Comparison of ENCODE assay signal across 8 mouse cellular contexts in genomic region chr5:34335539-34336096, GRCm38 (mm10). TPM values are rescaled to one million over a fixed set of nuclear protein-coding genes. Genes with fewer than 3 reads are reported as not detected.
A peak's percentile ranks its signal among the peaks of the same experiment; 100 is the strongest.
DNase-seq lines count a peak whose midpoint lies in the region; ATAC-seq and TF ChIP-seq lines count a peak whose summit lies in the region.

No protein-coding gene starts in this region.

- H3K9me3 ChIP-seq in heart, embryonic 10.5 days, result no peaks in the 10 kb centered on the region
- no peaks in the 10 kb centered on the region for H3K9me3 ChIP-seq in ES-E14 (ENCODE audit: control insufficient read depth, insufficient read depth, low read depth, low read length)
- no peaks in the 10 kb centered on the region for H3K9me3 ChIP-seq in forebrain, embryonic 13.5 days (replicated peaks)
- no peaks in the 10 kb centered on the region for H3K9me3 ChIP-seq in limb, embryonic 14.5 days (ENCODE audit: control insufficient read depth, low read length)
- H3K9me3 ChIP-seq in neural tube, embryonic 15.5 days (replicated peaks), result no peaks in the 10 kb centered on the region

- peaks cover 11% of the 10 kb centered on the region; the same call in 1 of the 2 replicates for H3K4me1 ChIP-seq in heart, embryonic 10.5 days
- peaks cover 1 to 3% of the 10 kb centered on the region in 2 experiments; a peak in 3 of 4 replicates for H3K4me1 ChIP-seq in ES-E14 (ENCODE audit: control insufficient read depth in 2 of 2, insufficient read depth in 2 of 2, low read length in 2 of 2, poor library complexity in 1 of 2)
- peaks cover 26% of the 10 kb centered on the region for H3K4me1 ChIP-seq in forebrain, embryonic 13.5 days
- peaks cover 14% of the 10 kb centered on the region for H3K4me1 ChIP-seq in limb, embryonic 14.5 days (ENCODE audit: control insufficient read depth, insufficient read depth, low read length)
- peaks cover 25% of the 10 kb centered on the region for H3K4me1 ChIP-seq in neural tube, embryonic 15.5 days

- DNase-seq in heart, embryonic 10.5 days (ENCODE audit: low spot score), result no peak
- no peak for DNase-seq in heart, postnatal 4 days
- peak; percentile 58 for DNase-seq in ES-E14 (ENCODE audit: low read depth, low spot score)
- DNase-seq in limb, embryonic 14.5 days (ENCODE audit: low spot score), result no peak
- DNase-seq in ovary, postnatal 36 days (ENCODE audit: low spot score), result no peak
- DNase-seq in left cerebral cortex, postnatal 4 days, result no peak

- peak overlapping the region; percentile 97 for H3K9ac ChIP-seq in ES-E14 (ENCODE audit: insufficient read depth, low read depth, low read length, poor library complexity, severe bottlenecking)
- H3K9ac ChIP-seq in forebrain, embryonic 13.5 days, result peak overlapping the region; percentile 89
- H3K9ac ChIP-seq in limb, embryonic 14.5 days (ENCODE audit: low read depth, low read length, severe bottlenecking), result peak overlapping the region; percentile 98
- peak overlapping the region; percentile 95 for H3K9ac ChIP-seq in neural tube, embryonic 15.5 days (replicated peaks)

- ATAC-seq in forebrain, embryonic 13.5 days, result peak; percentile 68
- peak; percentile 52 for ATAC-seq in limb, embryonic 14.5 days (ENCODE audit: low FRiP score, low read depth)
- peak; percentile 66 for ATAC-seq in neural tube, embryonic 15.5 days (ENCODE audit: low FRiP score)

- peak overlapping the region; percentile 99 for H3K27ac ChIP-seq in heart, embryonic 10.5 days
- H3K27ac ChIP-seq in ES-E14 (ENCODE audit: insufficient read depth, low read depth, low read length, poor library complexity, severe bottlenecking), result peak overlapping the region; percentile 91
- peak overlapping the region; percentile 63 for H3K27ac ChIP-seq in forebrain, embryonic 13.5 days
- H3K27ac ChIP-seq in limb, embryonic 14.5 days (replicated peaks; ENCODE audit: low read depth, low read length), result peak overlapping the region; percentile 92
- peak overlapping the region; percentile 91 for H3K27ac ChIP-seq in neural tube, embryonic 15.5 days (replicated peaks)

- intact Hi-C loops in left cerebral cortex, postnatal 4 days (cut with DNase I), result no loop called here

- no peak for TF ChIP-seq POLR2A in limb, embryonic 14.5 days (IDR thresholded peaks at IDR 0.05; ENCODE audit: borderline replicate concordance, extremely low read depth, insufficient read depth, insufficient read length)

- H3K36me3 ChIP-seq in heart, embryonic 10.5 days, result peaks cover 7% of the 10 kb centered on the region
- H3K36me3 ChIP-seq in ES-E14 (ENCODE audit: control insufficient read depth, insufficient read depth, low read length, poor library complexity, severe bottlenecking), result peaks cover 3% of the 10 kb centered on the region; the same call in 1 of the 2 replicates
- peaks cover 6% of the 10 kb centered on the region; the same call in 1 of the 2 replicates for H3K36me3 ChIP-seq in forebrain, embryonic 13.5 days (ENCODE audit: poor library complexity, severe bottlenecking)
- H3K36me3 ChIP-seq in limb, embryonic 14.5 days (ENCODE audit: control insufficient read depth, insufficient read depth, low read length), result no peaks in the 10 kb centered on the region; the same call in 1 of the 2 replicates
- no peaks in the 10 kb centered on the region for H3K36me3 ChIP-seq in neural tube, embryonic 15.5 days

- H3K27me3 ChIP-seq in heart, embryonic 10.5 days (ENCODE audit: insufficient read depth, poor library complexity, severe bottlenecking), result no peaks in the 10 kb centered on the region
- no peaks in the 10 kb centered on the region for H3K27me3 ChIP-seq in forebrain, embryonic 13.5 days
- no peaks in the 10 kb centered on the region for H3K27me3 ChIP-seq in limb, embryonic 14.5 days (ENCODE audit: control insufficient read depth, insufficient read depth, low read length)
- H3K27me3 ChIP-seq in neural tube, embryonic 15.5 days (replicated peaks), result no peaks in the 10 kb centered on the region

- in situ Hi-C loops in ES-E14 (cut with MboI; ENCODE audit: low sequenced_read_pairs in 2 of 2, unreplicated experiment in 2 of 2), result no loop called here

- WGBS in heart, embryonic 10.5 days, result 2% methylated on average over 21 of the region's 21 CpGs
- 3% methylated on average over 21 of the region's 21 CpGs for WGBS in forebrain, embryonic 13.5 days
- 2% methylated on average over 21 of the region's 21 CpGs for WGBS in limb, embryonic 14.5 days
- WGBS in neural tube, embryonic 15.5 days, result 2% methylated on average over 21 of the region's 21 CpGs

- H3K4me3 ChIP-seq in heart, embryonic 10.5 days, result peak overlapping the region; percentile 96
- peak overlapping the region; percentile 79 to 84 for H3K4me3 ChIP-seq in ES-E14 (ENCODE audit: insufficient read depth in 1 of 2, low read depth in 1 of 2, low read length in 2 of 2, poor library complexity in 1 of 2, severe bottlenecking in 1 of 2)
- H3K4me3 ChIP-seq in forebrain, embryonic 13.5 days, result peak overlapping the region; percentile 96
- H3K4me3 ChIP-seq in limb, embryonic 14.5 days (replicated peaks; ENCODE audit: low read length), result peak overlapping the region; percentile 98
- H3K4me3 ChIP-seq in neural tube, embryonic 15.5 days (replicated peaks), result peak overlapping the region; percentile 99

- peak overlapping the region; percentile 71 for H3K4me2 ChIP-seq in forebrain, embryonic 13.5 days
- H3K4me2 ChIP-seq in limb, embryonic 14.5 days (replicated peaks; ENCODE audit: low read depth, low read length, severe bottlenecking), result peak overlapping the region; percentile 93
- H3K4me2 ChIP-seq in neural tube, embryonic 15.5 days, result peak overlapping the region; percentile 94

TF ChIP-seq in ES-E14, 5 proteins besides CTCF, POLR2A, EP300 and RAD21:
- no peak for TF ChIP-seq HCFC1 (IDR thresholded peaks at IDR 0.05; ENCODE audit: borderline replicate concordance, insufficient read depth, low read length)
- no peak for TF ChIP-seq CHD2 (IDR thresholded peaks at IDR 0.05; ENCODE audit: low read depth, low read length)
- TF ChIP-seq ZC3H11A (IDR thresholded peaks at IDR 0.05; ENCODE audit: borderline replicate concordance, low read depth, low read length), result no peak
- TF ChIP-seq MAFK (IDR thresholded peaks at IDR 0.05; ENCODE audit: insufficient read depth, low read depth, low read length), result no peak
- no peak for TF ChIP-seq ZNF384 (IDR thresholded peaks at IDR 0.05; ENCODE audit: low read depth, low read length)
TF ChIP-seq in ES-E14: peak in this region for 0.

RNA-seq across cellular contexts. Expression of gene Rnf4, which starts 0.5 kb away (rescaled TPM):
- 150 and 156 TPM in 2 replicates for polyA plus RNA-seq in heart, embryonic 10.5 days (2016; fragmentation: Nextera tagmentation; extraction: Ambion mirVana)
- total RNA-seq in heart, postnatal 4 days (2021), result 10 to 100 TPM; 85.8 to 86.3 TPM
- total RNA-seq in ES-E14 (2012; rRNA removed), result 177 and 186 TPM in 2 replicates
- 153 and 162 TPM in 2 replicates for polyA plus RNA-seq in forebrain, embryonic 13.5 days (2015; fragmentation: Nextera tagmentation; extraction: Ambion mirVana)
- polyA plus RNA-seq in limb, embryonic 14.5 days (2012; rRNA removed), result 130 and 142 TPM in 2 replicates
- polyA plus RNA-seq in limb, embryonic 14.5 days (2014; fragmentation: Nextera tagmentation; extraction: Ambion mirVana), result 154 and 168 TPM in 2 replicates
- 122 and 135 TPM in 2 replicates for polyA plus RNA-seq in neural tube, embryonic 15.5 days (2015; fragmentation: Nextera tagmentation; extraction: Ambion mirVana)
- total RNA-seq in left cerebral cortex, postnatal 4 days (2021), result 100 to 1,000 TPM; 102 to 103 TPM

RNA-seq across cellular contexts. Expression of gene Fam193a, which starts 34.1 kb away (rescaled TPM):
- polyA plus RNA-seq in heart, embryonic 10.5 days (2016; fragmentation: Nextera tagmentation; extraction: Ambion mirVana), result 7.6 and 11.4 TPM in 2 replicates
- total RNA-seq in heart, postnatal 4 days (2021), result 10 to 100 TPM; 36.0 to 41.7 TPM
- 17.3 and 19.0 TPM in 2 replicates for total RNA-seq in ES-E14 (2012; rRNA removed)
- polyA plus RNA-seq in forebrain, embryonic 13.5 days (2015; fragmentation: Nextera tagmentation; extraction: Ambion mirVana), result 19.0 and 19.3 TPM in 2 replicates
- 57.5 and 85.7 TPM in 2 replicates for polyA plus RNA-seq in limb, embryonic 14.5 days (2012; rRNA removed)
- polyA plus RNA-seq in limb, embryonic 14.5 days (2014; fragmentation: Nextera tagmentation; extraction: Ambion mirVana), result 16.6 and 19.2 TPM in 2 replicates
- 12.4 and 13.1 TPM in 2 replicates for polyA plus RNA-seq in neural tube, embryonic 15.5 days (2015; fragmentation: Nextera tagmentation; extraction: Ambion mirVana)
- 10 to 100 TPM; 62.9 to 63.4 TPM for total RNA-seq in left cerebral cortex, postnatal 4 days (2021)

RNA-seq across cellular contexts. Expression of gene Cfap99, which starts 47.2 kb away (rescaled TPM):
- polyA plus RNA-seq in heart, embryonic 10.5 days (2016; fragmentation: Nextera tagmentation; extraction: Ambion mirVana), result 0.12 TPM in 1 of 2 replicates, not detected in the other
- not detected for total RNA-seq in heart, postnatal 4 days (2021)
- total RNA-seq in ES-E14 (2012; rRNA removed), result 0.22 and 0.42 TPM in 2 replicates
- polyA plus RNA-seq in forebrain, embryonic 13.5 days (2015; fragmentation: Nextera tagmentation; extraction: Ambion mirVana), result 0.08 TPM in 1 of 2 replicates, not detected in the other
- 0.04 TPM in 2 replicates for polyA plus RNA-seq in limb, embryonic 14.5 days (2012; rRNA removed)
- not detected in 2 replicates for polyA plus RNA-seq in limb, embryonic 14.5 days (2014; fragmentation: Nextera tagmentation; extraction: Ambion mirVana)
- 0.08 TPM in 1 of 2 replicates, not detected in the other for polyA plus RNA-seq in neural tube, embryonic 15.5 days (2015; fragmentation: Nextera tagmentation; extraction: Ambion mirVana)
- under 1 TPM; 0.30 to 0.38 TPM for total RNA-seq in left cerebral cortex, postnatal 4 days (2021)

RNA-seq across cellular contexts. Expression of gene Zfyve28, which starts 47.4 kb away (rescaled TPM):
- 0.52 and 0.93 TPM in 2 replicates for polyA plus RNA-seq in heart, embryonic 10.5 days (2016; fragmentation: Nextera tagmentation; extraction: Ambion mirVana)
- 1 to 10 TPM; 1.5 to 2.5 TPM for total RNA-seq in heart, postnatal 4 days (2021)
- total RNA-seq in ES-E14 (2012; rRNA removed), result 12.3 and 18.8 TPM in 2 replicates
- 1.8 and 1.9 TPM in 2 replicates for polyA plus RNA-seq in forebrain, embryonic 13.5 days (2015; fragmentation: Nextera tagmentation; extraction: Ambion mirVana)
- 1.7 and 2.4 TPM in 2 replicates for polyA plus RNA-seq in limb, embryonic 14.5 days (2012; rRNA removed)
- 0.83 and 0.95 TPM in 2 replicates for polyA plus RNA-seq in limb, embryonic 14.5 days (2014; fragmentation: Nextera tagmentation; extraction: Ambion mirVana)
- polyA plus RNA-seq in neural tube, embryonic 15.5 days (2015; fragmentation: Nextera tagmentation; extraction: Ambion mirVana), result 6.3 and 7.5 TPM in 2 replicates
- 10 to 100 TPM; 18.7 to 19.9 TPM for total RNA-seq in left cerebral cortex, postnatal 4 days (2021)
